ENCODE assay signal across 13 mouse cellular contexts in genomic region chr9:121600201-121600860, GRCm38 (mm10). TPM values are rescaled to one million over a fixed set of nuclear protein-coding genes. Genes with fewer than 3 reads are reported as not detected.
DNase-seq lines count a peak whose midpoint lies in the region; ATAC-seq and TF ChIP-seq lines count a peak whose summit lies in the region.
"Had no signal": no experiment of that assay in that cellular context is flagged by ENCODE, and none has a peak within 500 bp of the region (broad histone marks: within the 10 kb centered on the region; RNA-seq: fewer than 3 reads in every experiment).

No protein-coding gene starts in this region.

- WGBS in heart, postnatal 0 days = 37% methylated on average over 13 of the region's 13 CpGs
- WGBS in heart, embryonic 10.5 days = 56% methylated on average over 13 of the region's 13 CpGs

- TF ChIP-seq EP300 in heart, postnatal 0 days (IDR thresholded peaks at IDR 0.05; ENCODE audit: low read depth) = no peak

- no peak overlapping the region for H3K4me2 ChIP-seq in heart, postnatal 0 days (ENCODE audit: low read depth, low read length)
- H3K4me2 ChIP-seq: midbrain, embryonic 13.5 days had no signal

- no peaks in the 10 kb centered on the region for H3K36me3 ChIP-seq in heart, postnatal 0 days (replicated peaks; ENCODE audit: control insufficient read depth, insufficient read depth, low read length)
- H3K36me3 ChIP-seq in heart, embryonic 10.5 days = no peaks in the 10 kb centered on the region
- H3K36me3 ChIP-seq: midbrain, embryonic 13.5 days had no signal

- no peak for ATAC-seq in heart, postnatal 0 days (ENCODE audit: insufficient read depth, low read depth)
- ATAC-seq: intestine, postnatal 0 days; midbrain, embryonic 13.5 days had no signal

- H3K9me3 ChIP-seq in heart, postnatal 0 days (replicated peaks; ENCODE audit: control insufficient read depth, low read length) = no peaks in the 10 kb centered on the region
- H3K9me3 ChIP-seq in heart, embryonic 10.5 days = no peaks in the 10 kb centered on the region
- H3K9me3 ChIP-seq: midbrain, embryonic 13.5 days had no signal

- no peak for DNase-seq in heart, postnatal 0 days (ENCODE audit: low spot score)
- no peak for DNase-seq in heart, embryonic 10.5 days (ENCODE audit: low spot score)
- peak; percentile 18 for DNase-seq in brain, embryonic 18.5 days (ENCODE audit: low read depth, low spot score)
- DNase-seq in frontal cortex, adult 2 months (ENCODE audit: extremely low spot score in 1 of 2, low spot score in 1 of 2) = peak; percentile 67 to 84
- DNase-seq in right cerebral cortex, adult 18-20 months = peak; percentile 76
- DNase-seq in urinary bladder, postnatal 25 days (ENCODE audit: low spot score) = no peak
- no peak for DNase-seq in ovary, postnatal 36 days (ENCODE audit: low spot score)
- DNase-seq: lung, adult 18-20 months had no signal

- H3K4me1 ChIP-seq in heart, postnatal 0 days (ENCODE audit: control insufficient read depth, insufficient read depth) = no peaks in the 10 kb centered on the region
- peaks cover 17% of the 10 kb centered on the region for H3K4me1 ChIP-seq in heart, embryonic 10.5 days
- H3K4me1 ChIP-seq: midbrain, embryonic 13.5 days had no signal

- H3K4me3 ChIP-seq in heart, postnatal 0 days (ENCODE audit: low read depth, low read length) = no peak overlapping the region
- H3K4me3 ChIP-seq in heart, embryonic 10.5 days = no peak overlapping the region
- H3K4me3 ChIP-seq: midbrain, embryonic 13.5 days had no signal

- 0 out of 2 replicates have a peak overlapping the region, but pooled peaks have one; percentile 20 for H3K27ac ChIP-seq in heart, postnatal 0 days (ENCODE audit: low read depth)
- H3K27ac ChIP-seq in heart, embryonic 10.5 days = no peak overlapping the region
- H3K27ac ChIP-seq: midbrain, embryonic 13.5 days had no signal

- TF ChIP-seq CTCF in heart, postnatal 0 days (IDR thresholded peaks at IDR 0.05; ENCODE audit: low read depth) = no peak

- no peaks in the 10 kb centered on the region for H3K27me3 ChIP-seq in heart, postnatal 0 days (ENCODE audit: control insufficient read depth, insufficient read depth, low read length)
- H3K27me3 ChIP-seq in heart, embryonic 10.5 days (ENCODE audit: insufficient read depth, poor library complexity, severe bottlenecking) = peaks cover 10% of the 10 kb centered on the region; the same call in 1 of the 2 replicates
- H3K27me3 ChIP-seq: CH12.LX; midbrain, embryonic 13.5 days had no signal

- no peak overlapping the region for H3K9ac ChIP-seq in heart, postnatal 0 days (replicated peaks; ENCODE audit: low read depth, low read length)
- H3K9ac ChIP-seq: midbrain, embryonic 13.5 days had no signal

RNA-seq across cellular contexts. Expression of gene Lyzl4, which starts 41.6 kb away (rescaled TPM):
- total RNA-seq in heart, postnatal 0 days (2014; rRNA removed; ENCODE audit: low replicate concordance) = not detected in 2 replicates
- not detected in 2 replicates for polyA plus RNA-seq in heart, postnatal 0 days (2015; fragmentation: Nextera tagmentation; extraction: Ambion mirVana)
- polyA plus RNA-seq in heart, embryonic 10.5 days (2016; fragmentation: Nextera tagmentation; extraction: Ambion mirVana) = not detected in 2 replicates
- 0.54 and 1.3 TPM in 2 replicates for polyA plus RNA-seq in frontal cortex, adult 2 months (2012; rRNA removed)
- total RNA-seq: CH12.LX; gastrocnemius, postnatal 25 days; heart, postnatal 36 days had no signal

RNA-seq across cellular contexts. Expression of gene Vipr1, which starts 42.2 kb away (rescaled TPM):
- total RNA-seq in heart, postnatal 0 days (2014; rRNA removed; ENCODE audit: low replicate concordance) = 0.70 and 1.3 TPM in 2 replicates
- polyA plus RNA-seq in heart, postnatal 0 days (2015; fragmentation: Nextera tagmentation; extraction: Ambion mirVana) = 0.14 and 0.40 TPM in 2 replicates
- polyA plus RNA-seq in heart, embryonic 10.5 days (2016; fragmentation: Nextera tagmentation; extraction: Ambion mirVana) = 0.30 and 0.63 TPM in 2 replicates
- 15.4 and 16.9 TPM in 2 replicates for polyA plus RNA-seq in frontal cortex, adult 2 months (2012; rRNA removed)

Comparison
In these comparisons a context has a peak if more than half of its experiments do, and no peak if none do; other contexts are left out.
1. DNase-seq: peak in brain, embryonic 18.5 days (single experiment), frontal cortex, adult 2 months (2 of 2) and right cerebral cortex, adult 18-20 months (single experiment); none in heart, postnatal 0 days (single experiment), heart, embryonic 10.5 days (single experiment), urinary bladder, postnatal 25 days (single experiment) and ovary, postnatal 36 days (single experiment).
2. RNA of gene Vipr1, which starts 42.2 kb away (polyA plus RNA-seq): 15.4 to 16.9 TPM in frontal cortex, adult 2 months; 0.30 to 0.63 TPM in heart, embryonic 10.5 days and 0.14 to 0.40 TPM in heart, postnatal 0 days; every median in the first group is over 10 times any median in the second.